Mouse (Mus musculus) induced T-regulatory cell, adult 2 months (primary cell): Measurements from ENCODE around the gene C1qb.
A peak's percentile ranks its signal among the peaks of the same experiment; 100 is the strongest.

Experiments
- DNase-seq: peaks from one replicate; pipeline ENCODE4 v3.0.0-alpha.2; 2012; ENCODE audit warnings: low read depth

C1qb gene

DNA sequence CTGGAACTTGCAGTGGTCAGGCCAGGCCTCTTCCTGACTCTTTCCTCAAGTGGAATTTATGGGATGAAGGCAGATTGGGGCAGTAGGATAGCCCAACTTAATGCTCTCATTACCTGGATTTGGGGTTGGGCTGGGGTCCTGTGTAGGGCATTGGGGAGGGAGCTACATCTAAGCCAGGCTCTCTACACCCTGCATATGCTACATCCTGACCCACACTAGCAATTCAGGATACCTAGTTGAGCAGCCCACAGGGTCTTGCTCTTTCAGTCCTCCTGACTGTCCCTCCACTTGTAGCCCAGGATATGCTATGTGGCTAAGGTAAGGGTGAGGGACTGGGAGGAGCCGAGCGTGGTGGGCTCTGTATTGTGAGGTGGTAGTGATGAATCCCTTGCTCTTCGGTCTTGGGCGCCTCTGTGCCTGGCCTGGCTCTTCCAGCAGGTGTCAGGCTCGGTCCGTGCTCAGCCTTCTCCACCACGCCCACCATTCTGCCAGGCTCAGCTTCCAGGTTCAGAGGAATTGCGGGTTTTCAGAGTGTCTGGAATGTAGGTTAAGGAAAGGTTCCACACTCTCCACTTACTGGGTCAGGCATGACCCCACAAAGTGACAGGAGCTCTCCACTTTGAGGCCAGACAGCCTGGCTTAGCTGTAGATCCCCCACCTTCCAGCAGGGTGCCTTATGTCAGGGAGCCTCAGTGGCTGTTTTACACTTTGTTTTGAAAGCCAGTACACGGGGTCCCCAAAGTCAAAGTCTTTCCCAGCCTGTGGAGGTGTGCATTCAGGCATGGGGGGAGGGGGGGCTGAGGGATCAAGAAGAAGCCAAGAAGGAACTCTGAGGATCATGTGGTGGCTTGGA, 7.9 kb upstream of the C1qb start:
- DNase-seq = no peak

DNA sequence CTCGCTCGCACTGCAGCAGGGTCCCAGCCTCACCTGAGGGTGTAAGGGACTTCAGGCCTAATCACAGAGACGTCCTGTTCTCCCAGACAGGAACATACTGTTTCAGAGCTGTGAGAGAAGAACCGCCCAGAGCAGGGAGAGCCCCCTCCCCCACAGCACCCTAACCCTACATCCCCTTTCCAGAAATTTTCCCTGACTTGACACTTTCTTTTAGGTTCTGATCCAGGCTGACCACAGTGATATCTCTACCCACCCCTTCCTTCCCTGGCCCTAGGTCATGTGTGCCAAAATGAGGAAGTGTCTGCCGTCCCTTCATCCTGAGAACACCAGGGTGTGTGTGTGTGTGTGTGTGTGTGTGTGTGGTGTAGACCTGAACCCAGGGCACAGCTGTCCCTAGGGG, 6.8 kb upstream of the C1qb start, which contains the start of gene C1qc:
Gene C1qc, minus strand, starts transcription at position 255 of the 400 bp plus-strand sequence.
- DNase-seq = no peak

DNA sequence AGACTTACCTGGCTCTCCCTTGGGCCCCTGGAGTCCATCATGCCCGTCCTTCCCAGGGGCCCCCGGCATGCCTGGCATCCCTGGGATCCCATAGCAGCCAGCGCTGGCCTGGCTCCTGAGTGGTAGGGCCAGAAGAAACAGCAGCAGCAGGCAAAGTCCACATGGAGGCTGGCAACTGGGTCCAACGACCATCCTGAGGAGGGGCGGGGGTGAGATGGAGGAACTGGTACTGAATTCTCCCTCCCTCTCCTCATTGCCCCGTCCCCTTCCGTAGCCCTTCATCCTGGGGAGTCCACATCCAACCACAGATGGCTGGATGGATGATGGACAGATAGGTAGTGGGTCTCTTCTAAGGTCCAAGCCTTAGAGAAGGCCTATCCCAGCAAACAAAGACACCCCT, 6.4 kb upstream of the C1qb start:
- DNase-seq = no peak

DNA sequence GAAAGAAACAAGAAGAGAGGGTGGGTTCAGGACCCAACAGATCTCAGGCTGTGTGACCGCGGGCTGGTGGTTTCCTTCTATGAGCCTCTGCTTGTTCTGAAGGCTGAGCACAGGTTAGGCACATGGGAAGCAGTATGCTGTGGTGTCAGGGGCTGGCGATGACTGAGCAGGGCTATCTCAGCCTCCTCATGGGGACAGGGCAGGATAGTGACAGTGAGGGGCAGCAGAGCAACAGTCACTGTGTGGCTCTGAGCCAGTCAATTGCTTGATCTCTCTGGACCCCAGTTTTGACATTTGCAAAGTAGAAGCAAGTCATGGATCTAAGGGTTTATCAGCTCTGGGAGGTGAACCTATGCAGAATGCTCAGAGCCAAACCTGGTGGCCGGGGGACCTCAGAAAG, 5.1 kb upstream of the C1qb start:
- DNase-seq = no peak

DNA sequence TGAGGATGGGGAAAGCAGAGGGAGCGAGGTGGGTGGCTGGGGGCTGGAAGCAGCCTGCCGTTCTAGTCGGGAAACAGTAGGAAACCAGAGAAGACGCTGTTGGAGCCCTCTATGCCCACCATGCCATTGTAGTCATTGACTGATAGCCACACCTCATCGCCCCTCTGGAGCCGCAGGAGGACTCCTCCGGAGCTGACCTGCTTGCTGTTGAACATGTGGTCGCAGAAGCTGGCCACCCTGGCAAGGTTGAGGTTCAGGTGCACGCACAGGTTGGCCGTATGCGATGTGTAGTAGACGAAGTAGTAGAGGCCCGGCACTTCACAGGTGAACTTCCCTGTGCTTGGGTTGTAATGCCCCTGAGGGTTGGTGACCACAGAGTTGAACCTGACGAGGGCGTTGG, 4.0 kb upstream of the C1qb start:
- DNase-seq = no peak

DNA sequence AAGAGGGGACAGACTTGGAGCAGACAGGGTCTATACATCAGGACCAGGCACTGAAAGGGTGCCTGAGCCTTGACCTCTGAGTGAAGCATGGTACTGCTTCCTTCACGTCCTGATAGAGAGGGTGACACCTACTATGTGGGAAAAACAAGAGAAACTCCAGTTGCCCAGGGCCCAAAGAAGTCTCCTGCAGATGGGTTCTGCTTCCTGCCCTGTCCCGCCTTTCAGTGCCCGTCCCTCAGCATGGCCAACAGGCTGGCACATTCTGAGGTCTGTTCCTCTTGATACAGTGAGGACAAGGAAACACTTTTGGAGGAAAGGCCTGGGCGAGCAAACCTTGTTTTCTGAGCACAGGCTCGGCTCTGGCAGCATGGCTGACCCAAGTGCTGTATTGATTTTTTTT, 1.7 kb upstream of the C1qb start:
- no peak for DNase-seq

DNA sequence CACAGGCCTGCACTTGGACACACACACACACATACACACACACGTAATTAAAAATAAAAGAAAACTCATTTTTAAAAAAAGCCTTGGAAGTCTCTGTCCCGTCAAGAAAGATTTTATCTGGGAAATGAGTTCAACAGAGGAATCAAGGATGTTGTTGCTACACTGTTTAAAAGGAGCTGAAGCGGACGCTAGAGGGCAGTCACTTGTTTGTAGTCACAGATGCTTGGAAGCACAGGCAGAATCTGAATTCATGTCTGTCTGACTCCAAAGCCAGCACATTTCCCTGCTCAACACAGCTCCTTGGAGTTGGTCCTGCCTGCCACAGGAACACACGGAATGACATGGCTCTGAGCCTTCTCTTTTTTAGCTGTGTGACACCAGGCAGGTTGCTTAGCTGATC, 7.4 kb downstream of the C1qb start:
- DNase-seq = peak; percentile 17

DNA sequence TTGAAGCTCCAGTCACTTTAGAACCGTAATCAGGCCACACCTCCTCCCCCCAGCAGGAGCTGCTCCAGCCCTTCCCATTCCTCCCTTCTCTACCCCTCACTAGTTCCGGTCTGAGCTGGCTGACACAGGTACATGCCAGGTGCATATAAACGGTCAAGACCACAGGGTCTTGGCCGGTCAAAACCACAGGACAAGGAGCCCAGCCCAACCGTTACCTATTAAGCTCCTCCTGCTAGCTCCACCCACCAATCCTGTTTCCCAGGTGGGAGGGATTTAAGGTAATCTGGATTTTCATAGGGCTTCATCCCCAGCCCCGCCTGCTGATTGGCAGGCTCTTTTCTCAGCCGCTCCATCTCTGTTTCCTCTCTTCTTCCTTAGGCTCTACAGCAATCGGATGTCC, 7.8 kb downstream of the C1qb start:
- no peak for DNase-seq

DNA sequence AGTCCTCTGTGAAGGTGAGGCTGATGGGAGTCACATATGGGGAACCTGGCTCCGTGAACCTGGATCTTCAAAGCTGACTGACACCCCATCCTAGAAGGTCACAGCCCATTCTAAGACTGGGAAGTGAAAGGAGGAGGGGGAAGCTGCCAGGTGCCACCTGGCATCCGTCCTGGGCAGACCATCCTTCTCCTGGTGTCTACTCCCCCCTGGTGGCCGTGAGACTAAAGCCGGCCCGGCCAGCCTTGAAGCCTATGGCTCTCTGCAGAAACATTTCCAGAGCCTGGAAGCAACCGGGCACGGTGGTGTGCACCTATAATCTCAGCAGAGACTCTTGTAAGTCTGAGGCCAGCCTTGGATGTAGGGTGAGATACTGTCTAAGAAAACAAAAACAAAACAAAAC, 9.0 kb downstream of the C1qb start:
- peak; percentile 11 for DNase-seq

DNA sequence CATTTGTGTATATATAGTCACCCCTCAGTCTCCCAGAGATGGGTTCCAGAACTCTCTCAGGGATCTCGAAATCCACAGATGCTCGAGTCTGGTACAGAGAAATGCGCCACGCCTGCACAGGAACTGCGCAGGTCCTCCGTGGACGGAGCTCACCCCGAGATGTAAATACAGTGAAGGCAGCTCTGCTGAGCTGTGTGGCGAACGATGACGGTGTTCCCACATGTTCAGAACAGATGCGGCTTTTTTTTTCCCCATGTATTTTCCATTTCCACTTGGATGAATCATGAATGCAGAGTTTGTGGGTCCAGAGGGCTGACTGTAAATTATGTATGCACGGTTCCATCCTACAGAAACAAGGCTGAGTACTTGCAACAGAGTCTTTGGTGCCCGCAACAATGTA, 11.0 kb downstream of the C1qb start:
- DNase-seq = no peak

DNA sequence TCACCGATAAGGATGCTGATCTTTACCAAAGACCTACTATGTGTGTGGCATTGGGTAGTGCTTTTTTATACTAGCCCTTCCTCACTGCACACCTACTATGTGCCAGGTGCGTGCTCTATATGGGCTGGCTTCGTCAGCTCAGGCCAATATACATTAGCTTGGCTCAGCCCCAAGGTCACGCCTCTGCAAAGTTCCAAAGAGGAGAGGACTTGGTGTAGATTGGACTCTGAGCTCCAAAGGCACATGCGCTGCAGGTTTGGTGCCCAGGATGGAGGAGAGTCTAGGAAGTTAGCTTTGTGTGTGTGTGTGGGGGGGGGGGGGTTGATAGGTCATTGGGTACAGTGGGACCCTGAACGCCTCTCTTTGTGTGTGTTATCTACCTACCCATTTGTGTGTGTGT, 17.6 kb downstream of the C1qb start:
- DNase-seq = no peak

DNA sequence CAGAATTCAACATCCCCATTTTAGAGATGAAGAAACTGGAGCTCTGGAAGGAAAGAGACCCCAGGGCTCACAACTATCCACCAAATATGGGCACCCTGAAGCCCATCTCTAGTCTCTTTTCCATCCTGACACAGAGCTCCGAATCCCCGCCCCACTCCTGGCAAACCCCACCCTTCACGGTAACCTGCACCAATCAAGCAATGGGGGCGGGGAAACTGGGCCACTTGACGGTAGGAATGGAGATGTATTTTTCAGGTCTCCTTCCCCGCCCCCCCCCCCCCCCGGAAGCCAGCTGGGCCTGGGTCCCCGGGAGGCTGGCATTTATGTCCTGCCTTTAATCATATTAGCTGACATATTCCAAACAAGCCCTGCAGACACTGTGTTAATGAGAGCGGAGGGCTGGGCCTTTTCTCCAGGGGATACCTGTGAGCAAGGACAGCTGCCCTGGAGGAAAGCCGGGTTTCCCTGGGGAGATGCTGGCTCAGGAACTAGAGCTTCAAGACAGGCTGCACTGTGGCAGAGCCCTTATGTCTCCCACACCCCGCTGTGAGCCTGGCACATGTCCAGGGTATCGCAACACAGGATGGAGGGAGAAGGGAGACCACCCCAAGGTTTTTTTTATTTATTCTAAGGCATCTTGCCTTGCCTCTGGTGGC, 18.2 kb downstream of the C1qb start:
- DNase-seq = no peak

DNA sequence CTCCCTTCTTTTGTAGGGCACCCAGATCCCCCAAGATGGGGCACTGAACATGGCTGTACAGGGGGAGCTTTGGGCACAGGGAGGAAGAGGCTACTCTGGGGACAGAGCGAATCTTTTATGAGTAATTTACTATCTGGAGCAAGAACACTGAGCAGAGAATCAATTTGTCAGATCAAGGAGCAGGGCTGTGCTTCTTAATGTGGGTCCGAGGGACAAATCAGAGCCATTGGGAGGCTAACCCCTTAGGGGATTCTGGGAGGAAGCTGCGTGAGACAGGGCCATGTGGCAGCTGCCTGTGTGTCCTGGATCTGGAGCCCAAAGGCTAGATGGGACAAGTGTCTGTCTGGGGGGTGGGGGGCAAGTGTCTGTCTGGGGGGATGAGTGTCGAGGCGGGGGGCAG, 20.5 kb downstream of the C1qb start:
- DNase-seq = no peak

DNA sequence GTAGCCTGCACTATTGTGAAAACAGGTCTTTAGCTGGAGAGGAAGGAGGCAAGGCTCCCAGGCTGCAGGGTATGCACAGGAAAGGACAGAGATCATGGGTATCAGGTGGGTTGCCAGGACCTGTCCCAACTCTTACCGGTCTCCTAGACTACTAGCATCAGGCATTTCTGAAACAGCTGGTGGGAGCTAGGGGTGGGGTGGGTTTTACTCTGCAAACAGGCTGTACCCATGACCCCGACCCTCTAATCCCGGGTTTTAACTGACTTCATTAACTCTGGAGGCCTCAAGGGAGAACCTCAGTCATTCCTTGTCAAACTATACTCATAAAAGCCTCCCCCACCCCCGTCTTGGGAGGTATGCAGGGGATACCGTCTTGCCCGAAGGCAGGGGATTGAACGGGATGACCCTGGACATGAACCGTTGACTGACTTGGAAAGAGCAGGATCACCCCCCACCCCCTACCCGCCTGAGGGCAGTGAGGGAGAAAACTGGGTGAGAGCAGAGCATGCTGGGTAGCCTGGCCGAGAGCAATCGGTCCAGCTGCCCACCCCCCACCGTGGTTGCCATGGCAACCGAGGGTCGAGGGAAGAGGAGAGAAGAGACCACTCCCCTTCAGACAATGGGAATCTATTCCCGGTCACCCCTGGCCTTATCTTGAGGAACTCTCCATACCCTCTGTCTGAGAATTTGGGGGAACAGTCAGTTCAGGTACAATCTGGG, 21.1 kb downstream of the C1qb start:
- DNase-seq = no peak

DNA sequence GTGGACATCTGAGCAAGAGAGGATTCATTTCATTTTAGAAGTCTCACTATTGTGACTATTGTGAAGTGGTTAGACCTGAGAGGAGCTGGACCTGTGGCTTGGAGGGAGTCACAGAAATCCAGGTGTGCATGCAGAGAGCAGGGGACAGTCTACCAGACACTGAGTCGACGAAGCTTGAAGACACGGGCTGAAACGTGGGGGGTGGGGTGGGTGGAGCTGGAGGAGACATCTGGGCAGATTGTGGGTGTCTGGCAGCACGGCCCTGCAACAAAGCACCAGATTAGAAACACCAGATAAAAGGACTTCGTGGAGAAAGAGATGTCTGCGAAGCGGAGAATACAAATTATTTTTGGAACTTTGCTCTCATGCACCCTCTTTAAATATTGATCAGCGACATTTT, 22.5 kb downstream of the C1qb start:
- DNase-seq = no peak

DNA sequence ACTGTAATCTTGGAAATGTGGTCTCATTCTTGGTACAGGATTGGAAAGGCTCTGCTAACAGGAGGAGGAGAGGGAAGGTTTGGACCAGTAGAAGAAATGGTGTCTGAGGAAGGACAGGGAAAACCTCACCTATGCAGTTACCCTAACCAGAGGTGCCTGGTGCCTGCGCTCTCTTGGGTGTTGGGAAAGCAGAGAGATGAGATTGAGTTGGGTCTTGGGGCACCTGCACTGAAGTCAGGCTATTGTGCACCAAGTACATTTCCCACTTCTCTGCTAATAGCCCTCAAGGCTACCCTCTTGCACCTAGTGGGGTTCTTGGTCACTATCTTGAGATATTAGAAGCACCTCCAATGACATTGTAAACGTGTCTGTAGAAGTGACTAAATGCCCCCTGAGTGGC, 23.6 kb downstream of the C1qb start:
- no peak for DNase-seq

DNA sequence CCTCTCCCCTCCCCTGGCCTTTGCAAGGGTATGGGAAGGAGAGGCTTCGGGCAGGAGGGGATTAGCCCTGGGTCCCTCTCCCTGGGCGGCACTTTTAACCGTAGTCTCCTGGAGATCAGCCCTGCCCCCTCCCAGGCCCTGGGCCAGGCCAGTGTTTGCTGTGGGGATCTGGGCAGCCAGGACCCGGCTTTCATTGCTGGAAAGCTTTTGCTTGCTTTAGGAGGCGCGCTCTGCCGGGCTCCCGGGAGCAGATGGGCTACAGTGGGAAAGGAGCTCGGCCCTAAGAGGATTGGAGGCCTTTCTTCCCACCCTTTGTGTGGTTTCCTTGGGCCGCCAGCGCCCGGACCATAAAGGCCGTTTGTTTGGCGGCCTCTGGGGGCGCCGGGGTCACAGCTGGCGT, 24.2 kb downstream of the C1qb start:
- DNase-seq = no peak

DNA sequence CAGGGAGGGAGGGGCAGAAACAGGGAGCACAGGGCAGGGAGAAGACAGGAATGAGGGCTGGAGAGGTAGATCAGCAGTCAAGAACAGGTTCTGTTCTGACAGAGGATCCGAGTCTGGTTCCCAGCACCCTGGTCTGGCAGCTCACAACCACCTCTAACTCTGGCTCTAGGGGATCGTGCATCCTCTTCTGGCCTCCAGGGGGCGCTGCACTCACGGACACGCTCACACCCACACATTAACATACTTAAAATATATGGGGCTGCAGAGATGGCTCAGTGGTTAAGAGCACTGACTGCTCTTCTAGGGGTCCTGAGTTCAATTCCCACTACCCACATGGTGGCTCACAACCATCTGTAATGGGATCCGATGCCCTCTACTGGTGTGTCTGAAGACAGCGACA, 26.0 kb downstream of the C1qb start:
- DNase-seq = no peak

DNA sequence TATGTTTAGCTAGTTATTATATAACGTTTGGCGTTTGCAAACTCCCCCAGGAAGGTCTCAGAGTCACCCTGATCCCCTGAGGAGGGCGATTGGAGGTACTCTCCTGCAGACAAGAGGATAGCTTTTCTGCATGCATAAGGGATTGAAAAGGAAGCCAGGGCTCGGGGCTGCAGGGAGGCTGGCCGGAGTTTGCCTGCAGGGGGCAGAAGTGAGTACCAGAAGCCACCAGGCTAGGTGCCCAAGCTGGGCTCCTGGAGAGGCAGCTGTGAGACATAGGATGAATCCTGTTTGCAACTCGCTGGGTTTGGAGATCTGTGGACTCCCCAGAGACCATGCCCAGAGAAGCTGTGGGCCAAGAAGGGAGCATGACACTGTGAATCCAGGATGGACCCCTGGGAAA, 30.9 kb downstream of the C1qb start:
- no peak for DNase-seq

DNA sequence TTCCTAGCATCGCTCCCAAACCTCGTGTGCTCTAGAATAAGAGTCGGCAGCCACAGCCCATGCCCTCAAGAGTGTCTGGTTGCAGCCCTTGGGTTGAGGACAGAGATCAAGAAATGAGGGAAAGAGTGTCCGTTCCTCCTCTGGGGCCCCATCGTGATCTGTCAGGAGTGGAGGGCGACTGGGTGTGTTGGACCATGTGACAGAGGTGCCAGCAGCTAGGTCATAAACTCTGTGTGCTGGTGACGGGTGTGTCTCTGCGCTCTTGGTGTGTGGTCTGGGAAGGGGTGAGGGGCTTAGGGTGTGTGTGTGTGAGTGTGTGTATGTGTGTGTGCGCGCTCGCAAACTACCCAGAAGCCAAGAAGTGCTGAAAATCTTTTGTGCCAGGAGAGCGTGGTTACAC, 33.0 kb downstream of the C1qb start:
- DNase-seq = no peak

DNA sequence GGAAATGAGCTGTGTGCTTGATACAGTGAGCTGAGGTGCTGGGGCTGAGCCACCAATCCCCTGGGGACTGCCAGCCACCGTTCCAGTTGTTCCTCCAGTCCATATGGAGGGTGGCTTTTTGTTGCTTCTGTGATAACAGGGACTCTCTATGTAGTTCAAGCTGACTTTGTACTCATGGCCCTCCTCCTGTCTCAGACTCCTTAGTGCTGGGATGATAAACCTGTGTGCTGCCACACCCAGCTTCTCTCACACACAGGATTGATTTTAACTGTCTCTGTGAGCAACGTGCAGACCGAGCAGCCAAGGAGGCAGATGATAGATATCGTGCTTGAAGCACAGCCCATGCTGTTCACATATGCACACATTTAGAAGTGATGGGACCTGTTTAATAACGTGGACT, 33.9 kb downstream of the C1qb start:
- DNase-seq = no peak

DNA sequence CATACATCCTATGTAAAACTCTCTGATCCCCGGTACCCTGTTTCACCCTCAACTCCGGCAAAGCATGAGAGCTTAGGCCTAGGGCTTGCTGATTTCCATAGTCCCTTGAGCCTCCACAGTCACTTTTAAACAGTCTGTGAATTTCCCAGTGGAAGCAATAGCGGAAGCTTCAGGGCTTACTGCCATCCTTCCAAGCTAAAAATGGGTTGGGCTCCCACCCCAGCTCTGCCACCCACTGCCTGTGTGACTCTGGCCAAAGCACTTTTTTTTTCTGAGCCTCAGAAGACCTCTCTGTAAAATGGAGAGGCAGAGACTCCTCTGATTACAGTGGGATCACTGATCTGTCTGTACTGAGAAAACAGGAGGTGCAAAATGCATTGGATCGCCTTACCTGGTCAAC, 37.4 kb downstream of the C1qb start:
- no peak for DNase-seq

DNA sequence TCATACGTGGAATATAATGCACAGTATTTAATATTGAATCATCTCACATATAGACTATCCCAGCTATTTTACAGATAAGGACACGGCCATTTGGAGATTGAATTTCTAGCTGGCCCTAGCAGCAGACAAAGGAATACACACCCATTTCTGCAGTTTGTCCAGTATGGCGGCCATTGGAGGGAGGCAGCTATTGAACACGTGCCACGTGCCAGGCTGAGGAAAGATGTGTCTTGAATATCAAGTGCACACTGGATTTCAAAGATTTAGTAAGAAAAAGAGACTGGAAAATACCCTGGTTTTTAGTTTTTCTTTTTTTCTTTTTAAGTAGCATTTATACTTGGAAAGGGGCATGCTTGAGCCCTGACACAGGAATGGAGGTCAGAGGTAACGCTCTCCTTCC, 38.8 kb downstream of the C1qb start:
- DNase-seq = no peak
